Mouse (Mus musculus) ES-E14 (cell line): Measurements from ENCODE around the gene Riok1. TPM values are rescaled to one million over a fixed set of nuclear protein-coding genes. Genes with fewer than 3 reads are reported as not detected.

Experiments used
- DNase-seq: peaks from one replicate; pipeline ENCODE4 v3.0.0-alpha.2; 2013; ENCODE audit warnings: low read depth, low spot score
- H3K27ac ChIP-seq: 2 replicates; pipeline ENCODE4 v1.5.1; 2012; ENCODE audit warnings: low read depth, mild to moderate bottlenecking, low read length, moderate library complexity, mixed read lengths; ENCODE audit not compliant: poor library complexity, insufficient read depth, severe bottlenecking
- H3K36me3 ChIP-seq: 2 replicates; pipeline ENCODE4 v1.6.1; 2012; ENCODE audit warnings: mild to moderate bottlenecking, low read length, moderate library complexity, mixed read lengths; ENCODE audit not compliant: control insufficient read depth, poor library complexity, insufficient read depth, severe bottlenecking
- H3K4me1 ChIP-seq, 2 experiments: fragments of 150-350 bp in 1 of 2; sonication (generic) in 1 of 2; 2 replicates each; pipeline ENCODE4 v1.6.1; 2012; ENCODE audit warnings: low read length in 2 of 2, mild to moderate bottlenecking in 1 of 2, mixed read lengths in 1 of 2; ENCODE audit not compliant: control insufficient read depth in 2 of 2, insufficient read depth in 2 of 2, poor library complexity in 1 of 2
- H3K4me3 ChIP-seq, 2 experiments: fragments of 150-350 bp in 1 of 2; sonication (generic) in 1 of 2; 2 replicates each; pipeline ENCODE4 v1.5.1; 2012; ENCODE audit warnings: low read length in 2 of 2, low read depth in 1 of 2, mild to moderate bottlenecking in 1 of 2, mixed read lengths in 1 of 2; ENCODE audit not compliant: insufficient read depth in 1 of 2, poor library complexity in 1 of 2, severe bottlenecking in 1 of 2
- H3K9ac ChIP-seq: 2 replicates; pipeline ENCODE4 v1.6.1; 2012; ENCODE audit warnings: low read depth, mild to moderate bottlenecking, low read length, mixed read lengths; ENCODE audit not compliant: poor library complexity, insufficient read depth, severe bottlenecking
- H3K9me3 ChIP-seq: fragments of 150-350 bp; sonication (generic); 2 replicates; pipeline ENCODE4 v1.6.1; 2012; ENCODE audit warnings: low read depth, mild to moderate bottlenecking, low read length; ENCODE audit not compliant: control insufficient read depth, insufficient read depth
- CHD2 ChIP-seq: IDR thresholded peaks from 2 replicates; pipeline ENCODE4 v1.6.1; 2014; ENCODE audit warnings: mild to moderate bottlenecking, low read depth, low read length, inconsistent platforms
- HCFC1 ChIP-seq: IDR thresholded peaks from 2 replicates; pipeline ENCODE4 v1.6.1; 2012; ENCODE audit warnings: low read length, inconsistent platforms, borderline replicate concordance; ENCODE audit not compliant: insufficient read depth
- MAFK ChIP-seq: IDR thresholded peaks from 2 replicates; pipeline ENCODE4 v1.6.1; 2014; ENCODE audit warnings: mild to moderate bottlenecking, low read depth, low read length, inconsistent platforms; ENCODE audit not compliant: insufficient read depth
- ZC3H11A ChIP-seq: IDR thresholded peaks from 2 replicates; pipeline ENCODE4 v1.6.1; 2012; ENCODE audit warnings: low read depth, mild to moderate bottlenecking, inconsistent platforms, low read length, borderline replicate concordance
- ZNF384 ChIP-seq: IDR thresholded peaks from 2 replicates; pipeline ENCODE4 v1.6.1; 2012; ENCODE audit warnings: low read depth, low read length, inconsistent platforms
- in situ Hi-C, 2 experiments: fragments of 600-800 bp; cut with MboI; formaldehyde crosslinking; loops; one replicate each; pipeline ENCODE4 v1.15.1; 2025; ENCODE audit warnings: low sequenced_read_pairs in 2 of 2, inconsistent platforms in 1 of 2; ENCODE audit not compliant: unreplicated experiment in 2 of 2
- total RNA-seq: library from RNA; depleted of rRNA; stranded (reverse); fragments of 300-350 nt; gene quantifications from 2 replicates; pipeline ENCODE4 v1.2.3, GENCODE M21; 2012

Gene Riok1
- total RNA-seq, 1 experiment: 40.4 TPM

- peaks cover 21% of the 10 kb centered on the region for H3K36me3 ChIP-seq
- peak within 1 kb of the TSS; percentile 73 to 94 for H3K4me3 ChIP-seq
- peak; percentile 79 for DNase-seq
- no peak for TF ChIP-seq ZC3H11A
- peak; percentile 58; the same call in 1 of the 2 replicates for TF ChIP-seq HCFC1
- TF ChIP-seq ZNF384: no peak
- in situ Hi-C loops: no loop called here
- no peaks in the 10 kb centered on the region; a peak in 1 of 4 replicates for H3K4me1 ChIP-seq
- H3K9ac ChIP-seq: peak within 1 kb of the TSS; percentile 87
- H3K27ac ChIP-seq: peak within 1 kb of the TSS; percentile 31
- H3K9me3 ChIP-seq: no peaks in the 10 kb centered on the region
These were observed 42.9 kb upstream of the Riok1 start, which contains the start of gene Ssr1 for GRCm38 (mm10) chr13:37993704-37994404. Ssr1 (minus strand) TSS chr13:37994217.

GRCm38 (mm10) chr13:37994405-37994749, 42.4 kb upstream of the Riok1 start:
- Histone ChIP-seq H3K9ac (no peak overlapping the region), H3K9me3 (no peaks in the 10 kb centered on the region), H3K27ac (no peak overlapping the region), H3K4me1 (no peaks in the 10 kb centered on the region; a peak in 1 of 4 replicates), H3K36me3 (peaks cover 18% of the 10 kb centered on the region), H3K4me3 (peak overlapping the region in 1 of 2 experiments; percentile 94; a peak in 2 of 4 replicates)
- no peak for TF ChIP-seq CHD2
- no peak for TF ChIP-seq ZC3H11A
- no peak for TF ChIP-seq HCFC1
- TF ChIP-seq ZNF384: no peak
- TF ChIP-seq MAFK: no peak
- in situ Hi-C loops: no loop called here
- no peak for DNase-seq

DNA sequence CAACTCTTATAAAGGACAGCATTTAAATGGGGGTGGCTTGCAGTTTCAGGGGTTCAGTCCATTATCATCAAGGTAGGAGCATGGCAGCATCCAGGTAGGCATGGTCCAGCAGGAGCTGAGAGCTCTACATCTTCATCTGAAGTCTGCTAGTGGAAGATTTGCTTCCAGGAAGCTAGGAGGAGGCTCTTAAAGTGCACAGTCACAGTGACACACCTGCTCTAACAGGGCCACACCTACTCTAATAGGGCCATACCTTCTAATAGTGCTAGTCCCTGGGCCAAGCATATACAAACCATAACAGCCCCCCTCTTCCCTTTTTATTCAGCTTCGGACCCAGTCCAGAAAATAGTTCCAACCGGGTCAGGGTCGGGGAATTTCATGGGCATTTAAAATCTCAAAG, 37.1 kb upstream of the Riok1 start:
- in situ Hi-C loops: no loop called here
- Histone ChIP-seq H3K9me3 (no peaks in the 10 kb centered on the region), H3K4me3 (no peak overlapping the region)

DNA sequence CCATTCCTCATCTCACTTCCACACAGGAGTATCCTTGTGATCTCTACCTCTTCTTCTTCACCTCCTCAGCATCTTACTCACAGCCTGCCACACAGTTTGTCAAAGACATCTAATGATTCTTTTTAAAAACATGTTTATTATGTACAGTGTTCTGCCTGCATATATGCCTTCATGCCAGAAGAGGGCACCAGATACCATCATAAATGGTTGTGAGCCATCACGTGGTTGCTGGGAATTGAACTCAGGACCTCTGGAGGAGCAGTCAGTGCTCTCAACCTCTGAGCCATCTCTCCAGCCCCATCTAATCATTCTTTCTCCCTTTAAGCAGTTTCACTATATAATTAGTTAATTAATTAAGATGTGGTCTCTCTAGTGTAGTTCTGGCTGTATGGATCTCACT, 34.3 kb upstream of the Riok1 start:
- Histone ChIP-seq H3K27ac (no peak overlapping the region), H3K4me1 (no peaks in the 10 kb centered on the region), H3K36me3 (no peaks in the 10 kb centered on the region), H3K9me3 (no peaks in the 10 kb centered on the region), H3K4me3 (no peak overlapping the region), H3K9ac (no peak overlapping the region)
- no peak for DNase-seq
- no peak for TF ChIP-seq MAFK
- no peak for TF ChIP-seq ZC3H11A
- in situ Hi-C loops: no loop called here

More for the DNA sequence above, 37.1 kb upstream of the Riok1 start:
- Histone ChIP-seq H3K9ac (no peak overlapping the region), H3K4me1 (no peaks in the 10 kb centered on the region), H3K36me3 (no peaks in the 10 kb centered on the region), H3K27ac (no peak overlapping the region)
- no peak for DNase-seq
- TF ChIP-seq ZC3H11A (no peak), MAFK (no peak)

DNA sequence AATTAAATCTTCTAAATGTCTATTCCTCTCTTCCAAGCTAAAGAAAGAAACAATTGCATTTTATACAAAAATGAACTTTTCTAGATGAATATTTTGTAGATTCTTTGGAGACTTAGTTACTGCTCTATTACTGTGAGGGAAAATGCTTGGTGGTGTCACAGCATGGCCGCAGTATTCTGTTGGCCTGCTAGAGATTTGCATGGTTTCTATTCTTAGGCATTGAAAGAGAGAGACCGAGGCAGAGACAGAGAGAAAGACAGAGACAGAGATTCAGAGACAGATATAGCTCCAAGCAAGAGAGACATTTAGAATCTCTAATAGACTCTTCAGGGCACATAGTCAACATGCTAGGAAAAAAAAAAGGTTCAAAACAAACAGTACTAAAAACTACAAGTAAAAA, 28.8 kb upstream of the Riok1 start:
- TF ChIP-seq MAFK (no peak), ZC3H11A (no peak), ZNF384 (no peak), CHD2 (no peak)
- in situ Hi-C loops: no loop called here
- no peak overlapping the region for H3K9ac ChIP-seq

More for the DNA sequence above, 28.8 kb upstream of the Riok1 start:
- Histone ChIP-seq H3K27ac (no peak overlapping the region), H3K4me1 (no peaks in the 10 kb centered on the region), H3K4me3 (no peak overlapping the region), H3K9me3 (no peaks in the 10 kb centered on the region), H3K36me3 (no peaks in the 10 kb centered on the region)
- no peak for DNase-seq
